Mouse (Mus musculus) E14TG2a.4 (cell line): ENCODE measurements around the gene Hbq1a.
A peak's percentile ranks its signal among the peaks of the same experiment; 100 is the strongest.

Experiments
- CTCF ChIP-seq: conservative IDR thresholded peaks from 2 replicates; pipeline ENCODE4 v1.5.1; 2014; ENCODE audit warnings: low read length
- NANOG ChIP-seq: IDR thresholded peaks from 2 replicates; pipeline ENCODE4 v1.6.1; 2014; ENCODE audit warnings: borderline replicate concordance, low read length, mixed read lengths
- POU5F1 ChIP-seq: IDR thresholded peaks from 2 replicates; pipeline ENCODE4 v1.6.1; 2014; ENCODE audit warnings: low read length, borderline replicate concordance

DNA sequence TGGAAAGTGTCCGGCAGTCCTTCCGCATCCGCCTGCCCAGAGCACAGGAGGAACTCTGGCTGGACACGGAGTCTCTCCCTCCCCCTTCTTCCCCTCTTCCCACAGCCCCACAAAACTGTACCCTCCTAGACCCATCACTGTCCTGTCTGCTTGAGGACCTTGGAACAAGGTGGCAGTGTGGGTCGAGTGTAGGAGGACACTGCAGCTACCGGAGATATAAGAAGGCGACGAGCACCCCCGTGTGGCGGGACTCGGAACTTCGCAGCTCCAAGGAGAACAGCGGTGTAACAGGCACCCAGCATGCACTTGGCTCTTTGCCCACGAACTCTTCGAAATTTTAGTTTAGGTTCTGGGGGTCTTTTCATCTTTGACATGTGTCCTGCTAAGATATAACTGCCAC, 24.7 kb downstream of the Hbq1a start:
- TF ChIP-seq CTCF (peak; percentile 95), NANOG (no peak), POU5F1 (no peak)
